Mouse (Mus musculus): ENCODE data around the gene Hcn2.

Gene Hcn2

GRCm38 (mm10) chr10:79712029-79712428 is 4.4 kb upstream of the Hcn2 start:
- DNase-seq: no peak

- DNase-seq: peak; percentile 83 to 90
Observed at GRCm38 (mm10) chr10:79712499-79713126, 3.8 kb upstream of the Hcn2 start.

- no peak for DNase-seq
Observed at GRCm38 (mm10) chr10:79713163-79713562, 3.3 kb upstream of the Hcn2 start.

GRCm38 (mm10) chr10:79714996-79715395 is 1.4 kb upstream of the Hcn2 start:
- DNase-seq: no peak

- no peak for DNase-seq
Observed at GRCm38 (mm10) chr10:79716988-79717355, 538 bp downstream of the Hcn2 start.

GRCm38 (mm10) chr10:79717640-79718357 is 1.4 kb downstream of the Hcn2 start:
- peak; percentile 74 to 89 for DNase-seq

- no peak for DNase-seq
Observed at GRCm38 (mm10) chr10:79721089-79721488, 4.7 kb downstream of the Hcn2 start.

- no peak for DNase-seq
Observed at GRCm38 (mm10) chr10:79723047-79723446, 6.6 kb downstream of the Hcn2 start.

- DNase-seq: no peak
Observed at GRCm38 (mm10) chr10:79723692-79724091, 7.3 kb downstream of the Hcn2 start.

GRCm38 (mm10) chr10:79726090-79726489 is 9.7 kb downstream of the Hcn2 start:
- DNase-seq: peak; percentile 69 to 77

GRCm38 (mm10) chr10:79728323-79729249 is 12.2 kb downstream of the Hcn2 start:
- DNase-seq: no peak

- no peak for DNase-seq
Observed at GRCm38 (mm10) chr10:79729357-79729965, 13.0 kb downstream of the Hcn2 start.

GRCm38 (mm10) chr10:79732500-79732899 is 16.1 kb downstream of the Hcn2 start:
- peak in 1 of 2 experiments; percentile 60 for DNase-seq

GRCm38 (mm10) chr10:79733847-79734246 is 17.4 kb downstream of the Hcn2 start:
- no peak for DNase-seq

- DNase-seq: no peak
Observed at GRCm38 (mm10) chr10:79735361-79735760, 18.9 kb downstream of the Hcn2 start.

GRCm38 (mm10) chr10:79736706-79737105 is 20.3 kb downstream of the Hcn2 start:
- DNase-seq: peak in 1 of 2 experiments; percentile 46

GRCm38 (mm10) chr10:79738259-79738658 is 21.8 kb downstream of the Hcn2 start:
- peak; percentile 41 to 63 for DNase-seq

GRCm38 (mm10) chr10:79739234-79739633 is 22.8 kb downstream of the Hcn2 start:
- DNase-seq: no peak

GRCm38 (mm10) chr10:79740863-79741262 is 24.4 kb downstream of the Hcn2 start:
- peak in 1 of 2 experiments; percentile 32 for DNase-seq

- peak in 1 of 2 experiments; percentile 32 for DNase-seq
Observed at GRCm38 (mm10) chr10:79743161-79743560, 26.7 kb downstream of the Hcn2 start.

GRCm38 (mm10) chr10:79743650-79744365 is 27.4 kb downstream of the Hcn2 start:
- DNase-seq: no peak

- DNase-seq: peak in 1 of 2 experiments; percentile 58
Observed at GRCm38 (mm10) chr10:79745411-79745810, 29.0 kb downstream of the Hcn2 start.

Measured in kidney, postnatal 25 days (tissue).